Mouse (Mus musculus): ENCODE measurements at regions not wholly inside any gene's neighbourhood (a gene's known extent, or its start where the extent isn't known, plus 50 kb on each side); places are given as distances from the start of the nearest gene placed in this dataset.
"Not testable (repeated sequence)": the region's sequence is repeated elsewhere in the genome, so short reads cannot be mapped to it uniquely, and the experiment has no call there.

GRCm38 (mm10) chr5:25639187-25639586 is 66.4 kb downstream of the Xrcc2 start:
- DNase-seq (ENCODE audit: low read depth), result no peak

- DNase-seq (ENCODE audit: low read depth), result no peak
Measured at GRCm38 (mm10) chr5:25638097-25638496, 67.5 kb downstream of the Xrcc2 start.

GRCm38 (mm10) chr5:25632861-25633535 is 72.6 kb downstream of the Xrcc2 start:
- DNase-seq (ENCODE audit: low read depth), result peak; percentile 37

GRCm38 (mm10) chr5:25629731-25630130 is 75.9 kb downstream of the Xrcc2 start:
- DNase-seq (ENCODE audit: low read depth), result no peak

- DNase-seq (ENCODE audit: low read depth), result no peak
Measured at GRCm38 (mm10) chr5:25628504-25628903, 77.1 kb downstream of the Xrcc2 start.

- DNase-seq (ENCODE audit: low read depth), result no peak
Measured at GRCm38 (mm10) chr5:25627086-25627485, 78.5 kb downstream of the Xrcc2 start.

- DNase-seq (ENCODE audit: low read depth), result no peak
Measured at GRCm38 (mm10) chr5:25624029-25624428, 81.6 kb downstream of the Xrcc2 start.

- no peak for DNase-seq (ENCODE audit: low read depth)
Measured at GRCm38 (mm10) chr5:25619872-25620271, 85.8 kb downstream of the Xrcc2 start.

- DNase-seq (ENCODE audit: low read depth), result not testable (repeated sequence)
Measured at GRCm38 (mm10) chr5:25619337-25619736, 86.3 kb downstream of the Xrcc2 start.

- no peak for DNase-seq (ENCODE audit: low read depth)
Measured at GRCm38 (mm10) chr5:25614659-25615061, 91.0 kb downstream of the Xrcc2 start.

GRCm38 (mm10) chr5:25613844-25614658 is 91.6 kb downstream of the Xrcc2 start:
- DNase-seq (ENCODE audit: low read depth), result no peak

- no peak for DNase-seq (ENCODE audit: low read depth)
Measured at GRCm38 (mm10) chr5:25612036-25612705, 93.5 kb downstream of the Xrcc2 start.

GRCm38 (mm10) chr5:25609911-25610310 is 94.0 kb downstream of the Cct8l1 start:
- DNase-seq (ENCODE audit: low read depth), result no peak

- peak; percentile 32 for DNase-seq (ENCODE audit: low read depth)
Measured at GRCm38 (mm10) chr5:25602123-25602522, 86.3 kb downstream of the Cct8l1 start.

GRCm38 (mm10) chr5:25599363-25599762 is 83.5 kb downstream of the Cct8l1 start:
- DNase-seq (ENCODE audit: low read depth), result no peak

- DNase-seq (ENCODE audit: low read depth), result no peak
Measured at GRCm38 (mm10) chr5:25597786-25598185, 81.9 kb downstream of the Cct8l1 start.

- DNase-seq (ENCODE audit: low read depth), result peak; percentile 14
Measured at GRCm38 (mm10) chr5:25591709-25592108, 75.8 kb downstream of the Cct8l1 start.

Data from naive thymus-derived CD4-positive, alpha-beta T cell, adult 2 months (primary cell).